Mouse (Mus musculus) kidney, postnatal 36 days (tissue): ENCODE measurements around the gene Klhl26.

Experiments used
- DNase-seq, 2 experiments: peaks; one replicate each; pipeline ENCODE4 v3.0.0; 2021 to 2022; ENCODE audit warnings: mixed read lengths in 2 of 2

Gene Klhl26

GRCm38 (mm10) chr8:70443326-70443725, 33.4 kb downstream of the Klhl26 start:
- no peak for DNase-seq

GRCm38 (mm10) chr8:70441565-70441964, 35.2 kb downstream of the Klhl26 start:
- no peak for DNase-seq

GRCm38 (mm10) chr8:70440246-70440645, 36.5 kb downstream of the Klhl26 start:
- no peak for DNase-seq

GRCm38 (mm10) chr8:70439848-70440179, 37.0 kb downstream of the Klhl26 start:
- DNase-seq, result no peak

- DNase-seq, result peak; percentile 96 to 98
These were observed 37.5 kb downstream of the Klhl26 start, which contains the start of gene Crtc1 for GRCm38 (mm10) chr8:70439055-70439847. Gene Crtc1 (minus strand): TSS chr8:70439579.

- DNase-seq, result no peak
These were observed 38.3 kb downstream of the Klhl26 start for GRCm38 (mm10) chr8:70438423-70438822.

- no peak for DNase-seq
These were observed 41.6 kb downstream of the Klhl26 start for GRCm38 (mm10) chr8:70435156-70435555.

- no peak for DNase-seq
These were observed 43.7 kb downstream of the Klhl26 start for GRCm38 (mm10) chr8:70432991-70433536.

GRCm38 (mm10) chr8:70431213-70431612, 45.6 kb downstream of the Klhl26 start:
- no peak for DNase-seq

GRCm38 (mm10) chr8:70426300-70426907, 50.4 kb downstream of the Klhl26 start:
- DNase-seq, result no peak

- DNase-seq, result no peak
These were observed 54.0 kb downstream of the Klhl26 start for GRCm38 (mm10) chr8:70422722-70423121.

GRCm38 (mm10) chr8:70421349-70422104, 55.2 kb downstream of the Klhl26 start:
- DNase-seq, result no peak

- DNase-seq, result no peak
These were observed 56.7 kb downstream of the Klhl26 start for GRCm38 (mm10) chr8:70419879-70420643.

- DNase-seq, result no peak
These were observed 57.8 kb downstream of the Klhl26 start for GRCm38 (mm10) chr8:70418954-70419353.

- no peak for DNase-seq
These were observed 58.9 kb downstream of the Klhl26 start for GRCm38 (mm10) chr8:70417914-70418313.

GRCm38 (mm10) chr8:70416941-70417340, 59.8 kb downstream of the Klhl26 start:
- DNase-seq, result no peak

GRCm38 (mm10) chr8:70415540-70416451, 61.0 kb downstream of the Klhl26 start:
- DNase-seq, result peak in 1 of 2 experiments; percentile 51

- DNase-seq, result no peak
These were observed 62.3 kb downstream of the Klhl26 start for GRCm38 (mm10) chr8:70414310-70414946.

GRCm38 (mm10) chr8:70410281-70410680, 66.5 kb downstream of the Klhl26 start:
- no peak for DNase-seq

GRCm38 (mm10) chr8:70409455-70409871, 67.3 kb downstream of the Klhl26 start:
- peak in 1 of 2 experiments; percentile 21 for DNase-seq

- DNase-seq, result no peak
These were observed 67.7 kb downstream of the Klhl26 start for GRCm38 (mm10) chr8:70409019-70409418.
